Mouse (Mus musculus): ENCODE measurements around the gene Fkbp9. TPM values are rescaled to one million over a fixed set of nuclear protein-coding genes. Genes with fewer than 3 reads are reported as not detected.

Fkbp9 gene
- total and polyA plus RNA-seq, 2 experiments from 2014 or later: 33.8 to 47.8 TPM

DNA sequence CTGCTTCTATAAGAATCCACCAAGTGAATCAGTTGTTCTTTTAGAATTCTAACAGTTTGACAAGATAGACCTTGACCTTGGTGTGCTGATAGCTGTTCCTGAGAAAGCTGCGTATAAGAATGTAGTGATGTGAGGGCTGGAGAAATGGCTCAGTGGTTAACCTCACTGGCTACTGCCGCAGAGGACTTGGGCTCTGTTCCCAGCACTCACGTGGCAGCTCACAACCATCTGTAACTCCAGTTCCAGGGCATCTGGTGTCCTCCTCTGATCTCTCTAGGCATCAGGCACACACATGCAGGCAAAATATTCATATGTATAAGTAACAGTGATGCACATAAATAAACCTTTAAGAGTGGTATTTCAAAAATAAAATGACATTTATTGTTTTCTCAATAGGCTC is 76.1 kb downstream of the Fkbp9 start:
- no peak overlapping the region for H3K9ac ChIP-seq
- H3K4me3 ChIP-seq (ENCODE audit: low read depth, low read length): no peak overlapping the region
- no peaks in the 10 kb centered on the region for H3K9me3 ChIP-seq (ENCODE audit: low read length)
- H3K4me2 ChIP-seq (ENCODE audit: low read depth): no peak overlapping the region
- 76% methylated on average over 3 of the region's 3 CpGs for WGBS
- no peak for TF ChIP-seq CTCF (IDR thresholded peaks at IDR 0.05; ENCODE audit: low read depth)
- DNase-seq (no peak), ATAC-seq (peak; percentile 44)
- H3K4me1 ChIP-seq (ENCODE audit: insufficient read depth): peaks cover 7% of the 10 kb centered on the region; the same call in 1 of the 2 replicates
- no peaks in the 10 kb centered on the region for H3K36me3 ChIP-seq (ENCODE audit: insufficient read depth)
- H3K27me3 ChIP-seq (ENCODE audit: insufficient read depth, low read length): no peaks in the 10 kb centered on the region
- no peak overlapping the region for H3K27ac ChIP-seq (ENCODE audit: low read depth, low read length)

DNA sequence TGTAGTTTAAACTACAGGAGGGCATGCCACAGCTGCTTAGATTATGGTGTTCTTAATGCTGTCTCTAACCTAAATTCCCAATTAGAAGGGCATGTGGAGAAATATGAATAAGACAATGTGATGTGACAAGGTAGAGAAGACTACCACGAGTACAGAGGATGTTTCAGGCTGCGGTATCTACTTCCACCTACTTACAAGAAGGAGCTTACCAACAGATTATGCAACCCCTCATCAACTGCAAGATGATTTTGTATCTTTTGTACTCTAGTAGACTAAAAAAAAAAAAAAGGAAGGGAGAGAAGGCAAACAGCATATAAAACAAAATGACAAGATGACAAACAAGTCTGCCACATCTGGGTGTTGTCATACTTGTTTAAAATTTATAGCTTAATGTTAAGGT is 76.5 kb downstream of the Fkbp9 start:
- no peak overlapping the region for H3K27ac ChIP-seq (ENCODE audit: low read depth, low read length)
- WGBS: 92% methylated on average over 2 of the region's 2 CpGs
- DNase-seq: no peak
- ATAC-seq: no peak
- no peaks in the 10 kb centered on the region for H3K36me3 ChIP-seq (ENCODE audit: insufficient read depth)
- no peak overlapping the region for H3K4me3 ChIP-seq (ENCODE audit: low read depth, low read length)
- H3K27me3 ChIP-seq (ENCODE audit: insufficient read depth, low read length): no peaks in the 10 kb centered on the region
- no peak for TF ChIP-seq CTCF (IDR thresholded peaks at IDR 0.05; ENCODE audit: low read depth)
- no peaks in the 10 kb centered on the region for H3K9me3 ChIP-seq (ENCODE audit: low read length)
- no peak overlapping the region for H3K4me2 ChIP-seq (ENCODE audit: low read depth)
- no peak overlapping the region for H3K9ac ChIP-seq
- H3K4me1 ChIP-seq (ENCODE audit: insufficient read depth): peaks cover 7% of the 10 kb centered on the region; the same call in 1 of the 2 replicates

DNA sequence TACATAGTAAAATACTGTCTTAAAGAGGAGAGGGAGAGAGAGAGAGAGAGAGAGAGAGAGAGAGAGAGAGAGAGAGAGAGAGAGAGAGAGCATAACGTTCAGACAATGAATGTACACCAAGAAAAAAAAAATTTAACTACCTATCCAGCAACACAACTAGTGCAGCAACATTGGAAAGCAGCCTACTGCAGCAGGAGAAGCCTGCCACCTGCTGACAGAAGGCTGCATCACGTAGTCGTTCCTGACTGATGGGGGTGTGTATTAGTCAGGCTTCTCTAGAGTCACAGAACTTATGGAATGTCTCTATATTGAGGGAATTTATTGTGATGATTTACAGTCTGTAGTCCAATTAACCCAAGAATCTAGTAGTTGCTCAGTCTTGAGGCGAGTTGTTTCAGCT is 77.1 kb downstream of the Fkbp9 start:
- ATAC-seq (no peak), DNase-seq (peak; percentile 50)
- Histone ChIP-seq H3K9me3 (ENCODE audit: low read length) (no peaks in the 10 kb centered on the region), H3K9ac (no peak overlapping the region), H3K27me3 (ENCODE audit: insufficient read depth, low read length) (no peaks in the 10 kb centered on the region), H3K27ac (ENCODE audit: low read depth, low read length) (no peak overlapping the region), H3K36me3 (ENCODE audit: insufficient read depth) (no peaks in the 10 kb centered on the region), H3K4me1 (ENCODE audit: insufficient read depth) (peaks cover 3% of the 10 kb centered on the region; the same call in 1 of the 2 replicates), H3K4me2 (ENCODE audit: low read depth) (no peak overlapping the region), H3K4me3 (ENCODE audit: low read depth, low read length) (no peak overlapping the region)
- peak; percentile 71 for TF ChIP-seq CTCF (IDR thresholded peaks at IDR 0.05; ENCODE audit: low read depth)
- 19% methylated on average over 4 of the region's 4 CpGs for WGBS

DNA sequence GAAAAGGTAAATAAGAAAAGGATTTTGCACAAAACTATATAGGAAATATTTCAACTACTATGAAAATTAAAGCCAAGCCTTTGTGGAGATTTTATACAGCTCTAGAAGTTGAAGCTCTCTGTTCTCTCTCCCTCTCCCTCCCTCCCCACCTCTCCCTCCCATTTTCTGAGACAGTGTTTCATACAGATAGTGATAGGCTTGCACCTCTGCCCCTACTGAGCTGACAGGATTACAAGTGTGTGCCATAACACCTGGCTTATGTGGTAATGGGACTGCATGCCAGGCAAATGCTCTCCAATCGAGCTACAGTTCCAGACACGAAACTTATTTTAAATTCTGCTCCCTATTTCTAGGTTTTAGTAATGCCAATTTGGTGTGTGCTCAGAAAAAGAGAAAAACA is 79.1 kb downstream of the Fkbp9 start:
- whole genome bisulfite sequencing: 65% methylated on average over 2 of the region's 2 CpGs

DNA sequence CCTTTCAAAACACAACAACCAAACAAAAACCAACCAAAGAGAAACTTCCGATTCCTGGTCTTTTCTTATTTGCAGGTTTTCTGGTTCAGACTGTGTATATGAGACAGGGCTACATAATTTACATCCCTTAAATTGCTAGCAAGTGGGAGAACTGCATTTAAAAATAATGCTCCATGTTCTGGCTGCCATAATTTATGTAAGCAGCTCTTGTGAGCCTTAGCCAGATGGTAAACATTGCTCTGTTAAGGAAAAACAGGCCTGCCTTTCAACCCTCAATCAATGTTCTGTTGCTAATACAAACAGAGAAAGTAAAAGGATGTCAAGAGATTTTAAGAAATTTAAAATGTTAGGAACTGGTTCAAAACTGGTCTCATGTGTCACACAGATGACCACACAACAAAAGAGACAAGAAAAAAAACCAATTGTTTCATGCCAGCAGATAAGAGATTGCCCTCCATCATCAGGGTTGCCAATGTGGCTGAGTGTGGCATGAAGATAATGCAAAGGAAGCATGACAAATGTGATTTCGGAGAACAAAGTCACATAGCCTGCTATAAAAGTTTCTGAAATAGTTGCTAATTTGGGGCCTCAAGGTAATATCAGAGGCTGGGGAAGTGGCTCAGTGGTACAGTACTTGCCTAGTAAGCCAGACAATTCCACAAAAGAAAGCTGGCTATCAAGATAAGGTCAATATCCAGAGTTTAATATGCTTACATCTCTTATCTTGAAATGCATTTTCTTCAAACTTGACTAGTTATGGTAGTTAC is 81.4 kb downstream of the Fkbp9 start:
- 74% methylated on average over 2 of the region's 2 CpGs for WGBS
- DNase-seq: no peak

More for the DNA sequence above, 79.1 kb downstream of the Fkbp9 start:
- Histone ChIP-seq H3K4me3 (ENCODE audit: low read depth, low read length) (no peak overlapping the region), H3K27me3 (ENCODE audit: insufficient read depth, low read length) (no peaks in the 10 kb centered on the region), H3K4me1 (ENCODE audit: insufficient read depth) (no peaks in the 10 kb centered on the region), H3K27ac (ENCODE audit: low read depth, low read length) (no peak overlapping the region), H3K9ac (no peak overlapping the region), H3K36me3 (ENCODE audit: insufficient read depth) (no peaks in the 10 kb centered on the region), H3K4me2 (ENCODE audit: low read depth) (no peak overlapping the region), H3K9me3 (ENCODE audit: low read length) (no peaks in the 10 kb centered on the region)
- DNase-seq (no peak), ATAC-seq (no peak)
- TF ChIP-seq CTCF (IDR thresholded peaks at IDR 0.05; ENCODE audit: low read depth): no peak

DNA sequence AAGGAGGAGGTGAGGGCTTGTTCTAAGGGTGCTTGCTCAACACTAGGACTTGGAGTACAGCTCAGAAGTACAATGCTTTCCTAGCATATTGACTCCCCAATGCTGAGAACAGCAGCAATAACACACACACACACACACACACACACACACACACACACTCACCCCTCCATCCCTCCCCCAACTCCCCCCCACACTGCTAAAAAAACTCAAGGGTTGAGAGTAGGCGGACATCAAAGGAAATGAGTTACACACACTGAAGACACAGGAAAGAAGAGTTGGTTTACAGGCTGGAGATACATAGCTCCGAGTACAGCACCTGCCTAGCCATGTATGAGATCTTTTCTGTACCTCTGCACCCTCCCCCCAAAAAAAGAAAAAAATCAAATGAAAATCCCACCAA is 84.4 kb downstream of the Fkbp9 start:
- DNase-seq (no peak), ATAC-seq (no peak)
- H3K4me3 ChIP-seq (ENCODE audit: low read depth, low read length): no peak overlapping the region
- H3K27ac ChIP-seq (ENCODE audit: low read depth, low read length): no peak overlapping the region
- no peaks in the 10 kb centered on the region for H3K27me3 ChIP-seq (ENCODE audit: insufficient read depth, low read length)
- no peak for TF ChIP-seq CTCF (IDR thresholded peaks at IDR 0.05; ENCODE audit: low read depth)
- H3K9me3 ChIP-seq (ENCODE audit: low read length): no peaks in the 10 kb centered on the region
- H3K36me3 ChIP-seq (ENCODE audit: insufficient read depth): no peaks in the 10 kb centered on the region
- no peak overlapping the region for H3K4me2 ChIP-seq (ENCODE audit: low read depth)
- no peak overlapping the region for H3K9ac ChIP-seq
- H3K4me1 ChIP-seq (ENCODE audit: insufficient read depth): no peaks in the 10 kb centered on the region
- 95% methylated on average over 2 of the region's 2 CpGs for WGBS

More for the DNA sequence above, 81.4 kb downstream of the Fkbp9 start:
- no peak overlapping the region for H3K9ac ChIP-seq
- no peaks in the 10 kb centered on the region for H3K36me3 ChIP-seq (ENCODE audit: insufficient read depth)
- ATAC-seq: peak; percentile 57
- H3K4me2 ChIP-seq (ENCODE audit: low read depth): no peak overlapping the region
- TF ChIP-seq CTCF (IDR thresholded peaks at IDR 0.05; ENCODE audit: low read depth): no peak
- H3K4me1 ChIP-seq (ENCODE audit: insufficient read depth): no peaks in the 10 kb centered on the region
- H3K9me3 ChIP-seq (ENCODE audit: low read length): no peaks in the 10 kb centered on the region
- H3K27ac ChIP-seq (ENCODE audit: low read depth, low read length): no peak overlapping the region
- H3K27me3 ChIP-seq (ENCODE audit: insufficient read depth, low read length): no peaks in the 10 kb centered on the region
- H3K4me3 ChIP-seq (ENCODE audit: low read depth, low read length): no peak overlapping the region

DNA sequence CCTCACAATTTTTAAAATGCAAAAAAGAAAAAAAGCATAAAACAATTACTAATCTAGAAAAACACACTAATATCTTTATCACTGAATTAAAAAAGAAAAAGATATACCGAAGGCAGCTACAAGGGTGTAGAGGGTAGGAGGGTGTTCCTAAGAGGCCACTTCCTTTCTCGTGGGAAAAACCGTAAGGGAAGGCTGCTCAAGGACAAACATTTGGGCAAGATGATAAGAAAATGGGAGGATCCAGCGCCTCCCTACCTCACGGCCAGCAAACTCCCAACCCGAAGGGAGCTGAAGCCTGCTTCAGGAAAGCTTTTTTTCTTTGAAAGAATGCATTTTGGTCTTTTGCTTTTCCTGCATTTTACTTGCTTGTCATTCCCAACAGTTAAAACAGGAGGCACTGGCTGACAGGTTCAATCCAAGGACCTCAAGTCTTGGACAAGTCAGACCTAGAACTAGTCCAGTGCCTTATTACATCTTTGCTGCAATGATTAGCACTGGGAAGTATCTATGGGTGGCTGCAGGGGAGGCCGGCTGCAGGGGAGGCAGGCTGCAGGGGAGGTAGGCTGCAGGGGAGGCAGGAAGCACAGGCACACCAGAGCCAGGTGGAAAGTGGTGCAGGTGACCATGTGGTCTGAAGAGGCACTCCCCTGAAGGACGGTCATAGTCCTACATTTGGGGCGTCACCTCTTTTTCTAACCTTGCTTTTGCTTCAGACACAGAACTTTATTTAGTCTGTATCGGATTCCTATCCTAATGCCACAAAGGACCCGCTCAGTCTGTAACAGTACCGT is 85.9 kb downstream of the Fkbp9 start:
- WGBS: 80% methylated on average over 12 of the region's 12 CpGs
- ATAC-seq: no peak
- TF ChIP-seq CTCF (IDR thresholded peaks at IDR 0.05; ENCODE audit: low read depth): no peak

More for the DNA sequence above, 85.9 kb downstream of the Fkbp9 start:
- no peak overlapping the region for H3K4me2 ChIP-seq (ENCODE audit: low read depth)
- H3K9me3 ChIP-seq (ENCODE audit: low read length): no peaks in the 10 kb centered on the region
- no peak overlapping the region for H3K9ac ChIP-seq
- no peak overlapping the region for H3K27ac ChIP-seq (ENCODE audit: low read depth, low read length)
- H3K4me3 ChIP-seq (ENCODE audit: low read depth, low read length): no peak overlapping the region
- no peaks in the 10 kb centered on the region for H3K36me3 ChIP-seq (ENCODE audit: insufficient read depth)
- peaks cover 7% of the 10 kb centered on the region; the same call in 1 of the 2 replicates for H3K4me1 ChIP-seq (ENCODE audit: insufficient read depth)
- no peak for DNase-seq
- no peaks in the 10 kb centered on the region for H3K27me3 ChIP-seq (ENCODE audit: insufficient read depth, low read length)

All from forebrain, postnatal 0 days (tissue).